Mouse (Mus musculus): ENCODE measurements at regions not wholly inside any gene's neighbourhood (a gene's known extent, or its start where the extent isn't known, plus 50 kb on each side); places are given as distances from the start of the nearest gene placed in this dataset.

- no peak for DNase-seq (ENCODE audit: low spot score)
These were observed 285.0 kb downstream of the Gm17521 start for GRCm38 (mm10) chrX:122744496-122744895.

GRCm38 (mm10) chrX:122719949-122720348, 309.5 kb downstream of the Gm17521 start:
- peak; percentile 18 for DNase-seq (ENCODE audit: low spot score)
